Mouse (Mus musculus) limb, embryonic 11.5 days (tissue): ENCODE data around the gene Cdk10. TPM values are rescaled to one million over a fixed set of nuclear protein-coding genes. Genes with fewer than 3 reads are reported as not detected.
"Not testable (repeated sequence)": the region's sequence is repeated elsewhere in the genome, so short reads cannot be mapped to it uniquely, and the experiment has no call there.

ENCODE experiments used
- ATAC-seq: fragments of 200-750 bp; cut with Nextera tagmentation; 2 replicates; pipeline ENCODE4 v1.8.0; 2017; ENCODE audit warnings: low read depth; ENCODE audit not compliant: insufficient number of reproducible peaks, low FRiP score, low TSS enrichment
- DNase-seq: peaks from one replicate; pipeline ENCODE4 v3.0.0-alpha.2; 2015; ENCODE audit warnings: low spot score
- H3K27ac ChIP-seq: fragments of 300-500 bp; sonication (generic); replicated peaks from 2 replicates; pipeline ENCODE4 v1.5.1; 2014; ENCODE audit warnings: low read depth, mild to moderate bottlenecking, low read length
- H3K27me3 ChIP-seq: fragments of 300-500 bp; sonication (generic); 2 replicates; pipeline ENCODE4 v1.6.1; 2014; ENCODE audit warnings: mild to moderate bottlenecking, low read length, mixed read lengths; ENCODE audit not compliant: control insufficient read depth, insufficient read depth
- H3K36me3 ChIP-seq: fragments of 300-500 bp; sonication (generic); 2 replicates; pipeline ENCODE4 v1.6.1; 2014; ENCODE audit warnings: mild to moderate bottlenecking, low read length, moderate library complexity, mixed read lengths; ENCODE audit not compliant: control insufficient read depth, insufficient read depth
- H3K4me1 ChIP-seq: fragments of 300-500 bp; sonication (generic); 2 replicates; pipeline ENCODE4 v1.6.1; 2014; ENCODE audit warnings: low read length, mixed read lengths; ENCODE audit not compliant: control insufficient read depth, insufficient read depth
- H3K4me2 ChIP-seq: fragments of 300-500 bp; sonication (generic); 2 replicates; pipeline ENCODE4 v1.6.1; 2014; ENCODE audit warnings: low read depth, mild to moderate bottlenecking, moderate library complexity; ENCODE audit not compliant: severe bottlenecking
- H3K4me3 ChIP-seq: fragments of 300-500 bp; sonication (generic); 2 replicates; pipeline ENCODE4 v1.5.1; 2014; ENCODE audit warnings: low read depth, low read length
- H3K9ac ChIP-seq: fragments of 300-500 bp; sonication (generic); 2 replicates; pipeline ENCODE4 v1.6.1; 2014; ENCODE audit warnings: mild to moderate bottlenecking, low read length
- H3K9me3 ChIP-seq: fragments of 300-500 bp; sonication (generic); 2 replicates; pipeline ENCODE4 v1.6.1; 2016; ENCODE audit warnings: low read length; ENCODE audit not compliant: control insufficient read depth
- WGBS: fragments of 180-500 bp; shearing (Covaris S2); extraction: QIAGEN DNeasy Blood & Tissue Kit; methylation state at CpG from one replicate; pipeline ENCODE4 v1.1.7; 2014; 5-methylcytosine and 5-hydroxymethylcytosine counted together
- polyA plus RNA-seq: library from polyadenylated mRNA; unstranded; fragments of >200 nt; fragmentation: Nextera tagmentation; extraction: Ambion mirVana; gene quantifications from 2 replicates; pipeline ENCODE4 v1.2.1, GENCODE M21; 2014

The Cdk10 gene
- polyA plus RNA-seq, 1 experiment from 2014 or later, result 36.5 TPM

- no peak for DNase-seq
Observed at GRCm38 (mm10) chr8:123220917-123221316, 3.7 kb upstream of the Cdk10 start.

DNA sequence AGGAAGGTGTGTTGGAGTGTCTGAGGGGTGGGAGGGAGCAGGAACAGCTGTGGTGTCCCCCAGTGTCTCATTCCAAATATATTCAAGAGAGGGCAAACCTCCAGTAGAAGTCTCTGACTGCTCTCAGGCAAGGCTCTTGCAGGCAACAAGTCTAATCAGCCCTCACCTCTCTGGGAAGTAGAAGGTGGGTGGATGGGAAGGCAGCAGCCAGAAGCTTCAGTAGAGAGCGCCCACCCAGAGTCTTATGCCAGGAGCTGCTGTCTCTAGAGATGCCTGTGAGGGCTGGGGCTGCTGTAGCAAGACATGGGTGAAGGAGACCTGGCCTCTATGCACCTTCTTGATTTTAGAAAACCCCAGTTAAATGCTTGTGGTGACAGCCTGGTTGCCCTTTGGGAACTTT is 3.8 kb downstream of the Cdk10 start:
- H3K9ac ChIP-seq, result no peak overlapping the region
- no peak overlapping the region for H3K27ac ChIP-seq
- H3K4me3 ChIP-seq, result no peak overlapping the region
- WGBS, result 90% methylated on average over 1 of the region's 1 CpGs
- no peaks in the 10 kb centered on the region for H3K9me3 ChIP-seq
- ATAC-seq (no peak), DNase-seq (no peak)
- peaks cover 9% of the 10 kb centered on the region; the same call in 1 of the 2 replicates for H3K4me1 ChIP-seq
- H3K36me3 ChIP-seq, result 0 out of 2 replicates have a peak, but pooled peaks cover 4% of the 10 kb centered on the region
- H3K4me2 ChIP-seq, result no peak overlapping the region
- H3K27me3 ChIP-seq, result no peaks in the 10 kb centered on the region

More at GRCm38 (mm10) chr8:123220917-123221316, 3.7 kb upstream of the Cdk10 start:
- Histone ChIP-seq H3K9ac (no peak overlapping the region), H3K4me2 (no peak overlapping the region), H3K9me3 (no peaks in the 10 kb centered on the region), H3K4me1 (peaks cover 9% of the 10 kb centered on the region; the same call in 1 of the 2 replicates), H3K27ac (no peak overlapping the region), H3K36me3 (no peaks in the 10 kb centered on the region), H3K27me3 (no peaks in the 10 kb centered on the region; the same call in 1 of the 2 replicates), H3K4me3 (no peak overlapping the region)
- ATAC-seq, result no peak
- 83% methylated on average over 1 of the region's 1 CpGs for WGBS

GRCm38 (mm10) chr8:123230326-123230725 is 5.7 kb downstream of the Cdk10 start:
- not testable (repeated sequence) for H3K27ac ChIP-seq, DNase-seq, H3K4me2 ChIP-seq, ATAC-seq, H3K9me3 ChIP-seq, H3K4me1 ChIP-seq, H3K36me3 ChIP-seq, H3K9ac ChIP-seq, H3K4me3 ChIP-seq
- WGBS, result 83% methylated on average over 9 of the region's 11 CpGs
- peaks cover 16% of the 10 kb centered on the region for H3K27me3 ChIP-seq

DNA sequence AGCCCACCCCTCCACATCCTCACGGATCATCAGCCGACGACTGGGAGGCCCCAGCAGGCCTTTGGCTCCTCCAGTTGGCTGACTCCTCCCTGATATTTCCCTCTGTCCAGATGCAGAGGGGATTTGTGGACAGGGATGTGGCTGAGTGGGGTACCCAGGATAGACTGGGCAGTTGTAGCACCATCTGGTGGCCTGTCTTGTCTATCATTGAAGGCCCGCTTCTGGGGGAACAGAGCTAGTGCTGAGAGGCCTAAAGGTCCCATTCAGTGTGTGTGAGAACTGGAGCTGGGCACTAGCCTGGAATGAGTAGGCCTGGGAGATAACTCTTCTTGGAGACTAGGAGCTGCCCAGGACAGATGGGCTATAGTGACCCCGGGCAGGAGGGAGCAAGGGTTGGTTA is 7.1 kb downstream of the Cdk10 start:
- Histone ChIP-seq H3K4me2 (no peak overlapping the region), H3K9me3 (no peaks in the 10 kb centered on the region), H3K27ac (no peak overlapping the region), H3K27me3 (peaks cover 22% of the 10 kb centered on the region), H3K4me1 (peaks cover 7% of the 10 kb centered on the region; the same call in 1 of the 2 replicates), H3K4me3 (no peak overlapping the region), H3K9ac (no peak overlapping the region), H3K36me3 (0 out of 2 replicates have a peak, but pooled peaks cover 4% of the 10 kb centered on the region)
- WGBS, result 59% methylated on average over 5 of the region's 5 CpGs
- ATAC-seq (no peak), DNase-seq (no peak)

GRCm38 (mm10) chr8:123232553-123232952 is 7.9 kb downstream of the Cdk10 start:
- Histone ChIP-seq H3K9me3 (no peaks in the 10 kb centered on the region), H3K4me3 (no peak overlapping the region), H3K27ac (no peak overlapping the region), H3K9ac (no peak overlapping the region), H3K36me3 (0 out of 2 replicates have a peak, but pooled peaks cover 4% of the 10 kb centered on the region), H3K4me1 (peaks cover 7% of the 10 kb centered on the region; the same call in 1 of the 2 replicates), H3K4me2 (no peak overlapping the region), H3K27me3 (peaks cover 22% of the 10 kb centered on the region)
- WGBS, result 21% methylated on average over 7 of the region's 7 CpGs
- DNase-seq (no peak), ATAC-seq (no peak)

DNA sequence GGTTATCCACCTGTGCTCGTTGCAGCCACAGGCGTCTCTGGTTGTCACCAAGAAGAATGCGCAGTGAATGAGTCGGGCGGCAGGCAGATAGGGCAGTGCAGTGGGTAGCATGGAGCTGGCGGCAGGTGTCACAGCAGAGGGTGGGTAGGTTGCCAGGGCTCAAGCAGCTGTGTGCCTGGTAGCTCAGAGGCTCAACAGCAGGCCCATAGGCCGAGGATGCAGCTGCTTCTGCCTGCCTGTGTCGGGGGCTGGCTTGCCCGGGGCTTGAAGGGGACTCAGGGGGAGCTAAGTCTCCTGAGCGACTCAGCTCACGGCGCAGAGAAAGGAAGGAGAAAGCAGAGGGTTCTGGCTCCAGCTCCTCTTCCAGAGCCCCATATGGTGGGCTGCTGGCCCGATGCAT is 8.7 kb downstream of the Cdk10 start:
- Histone ChIP-seq H3K4me2 (no peak overlapping the region), H3K4me3 (no peak overlapping the region), H3K4me1 (peaks cover 7% of the 10 kb centered on the region; the same call in 1 of the 2 replicates), H3K9me3 (no peaks in the 10 kb centered on the region), H3K27ac (no peak overlapping the region), H3K27me3 (peaks cover 22% of the 10 kb centered on the region), H3K36me3 (0 out of 2 replicates have a peak, but pooled peaks cover 2% of the 10 kb centered on the region), H3K9ac (no peak overlapping the region)
- ATAC-seq (no peak), DNase-seq (no peak)
- WGBS, result 63% methylated on average over 13 of the region's 13 CpGs

DNA sequence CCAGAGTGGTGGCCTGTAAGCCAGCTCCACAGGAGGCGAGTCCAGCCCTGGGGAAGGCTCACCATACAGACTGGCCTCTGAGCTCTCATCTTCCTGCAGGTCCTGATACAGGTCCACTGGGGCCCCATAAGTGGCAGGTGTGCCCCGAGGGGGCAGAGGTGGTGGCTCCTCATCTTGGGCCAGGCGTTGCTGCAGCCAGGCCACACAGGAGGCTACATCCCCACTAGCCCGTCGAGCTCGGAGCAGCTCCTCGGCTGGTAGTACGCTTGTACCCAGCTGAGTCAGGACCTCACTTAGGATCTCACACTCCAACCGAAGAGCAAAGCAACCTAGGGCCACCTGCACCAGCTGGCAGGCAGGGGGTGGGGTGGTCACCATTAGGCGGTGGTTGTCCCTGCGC is 9.1 kb downstream of the Cdk10 start:
- ATAC-seq (no peak), DNase-seq (no peak)
- no peak overlapping the region for H3K9ac ChIP-seq
- H3K9me3 ChIP-seq, result no peaks in the 10 kb centered on the region
- H3K4me3 ChIP-seq, result no peak overlapping the region
- peaks cover 7% of the 10 kb centered on the region; the same call in 1 of the 2 replicates for H3K4me1 ChIP-seq
- H3K27me3 ChIP-seq, result peaks cover 22% of the 10 kb centered on the region
- no peaks in the 10 kb centered on the region for H3K36me3 ChIP-seq
- 76% methylated on average over 11 of the region's 11 CpGs for WGBS
- no peak overlapping the region for H3K4me2 ChIP-seq
- no peak overlapping the region for H3K27ac ChIP-seq

DNA sequence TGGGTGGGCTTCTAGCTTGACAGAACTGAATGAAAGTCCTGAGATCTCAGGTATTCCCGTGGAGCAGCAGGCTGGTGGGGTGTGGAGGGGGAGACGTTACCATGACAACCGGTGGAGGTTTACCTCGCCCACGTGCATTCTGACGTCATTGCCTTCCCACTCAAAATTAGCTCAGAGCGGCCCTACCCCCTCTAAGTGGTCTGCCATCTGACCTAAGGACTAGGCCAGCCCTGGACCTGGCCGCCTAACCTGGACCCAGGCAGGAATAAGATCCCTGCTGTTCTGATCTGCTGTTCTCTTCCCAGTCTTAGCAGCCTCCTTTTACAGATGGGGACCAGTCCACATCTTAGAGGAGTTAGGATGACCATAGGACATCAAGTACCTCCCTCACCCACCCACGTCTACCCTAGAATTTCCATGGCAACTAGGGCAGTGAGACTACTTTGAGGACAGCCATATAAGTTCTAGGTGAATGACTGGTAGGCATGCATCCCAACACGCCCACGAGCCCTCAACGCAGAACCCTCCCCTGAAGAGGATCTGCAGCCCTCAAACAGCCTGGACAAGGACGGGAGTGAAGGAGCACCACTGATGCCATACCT is 10.4 kb downstream of the Cdk10 start:
- no peaks in the 10 kb centered on the region for H3K9me3 ChIP-seq

More for the DNA sequence above, 10.4 kb downstream of the Cdk10 start:
- peak overlapping the region; percentile 80 for H3K4me2 ChIP-seq
- H3K9ac ChIP-seq, result peak overlapping the region; percentile 24; the same call in 1 of the 2 replicates
- ATAC-seq, result no peak
- no peak overlapping the region for H3K27ac ChIP-seq
- H3K4me1 ChIP-seq, result peaks cover 7% of the 10 kb centered on the region; the same call in 1 of the 2 replicates
- DNase-seq, result no peak
- H3K27me3 ChIP-seq, result peaks cover 22% of the 10 kb centered on the region
- WGBS, result 37% methylated on average over 13 of the region's 13 CpGs
- no peaks in the 10 kb centered on the region for H3K36me3 ChIP-seq
- H3K4me3 ChIP-seq, result peak overlapping the region; percentile 42
